Mouse (Mus musculus) bone marrow, adult 2 months (tissue): ENCODE measurements around the gene Lcn2. TPM values are rescaled to one million over a fixed set of nuclear protein-coding genes. Genes with fewer than 3 reads are reported as not detected.

Experiments
- H3K27ac ChIP-seq: fragments of 200-500 bp; 2 replicates; pipeline ENCODE4 v1.5.1; 2012; ENCODE audit warnings: low read depth, mild to moderate bottlenecking, control low read depth, inconsistent platforms, low read length; ENCODE audit not compliant: control insufficient read depth, poor library complexity, insufficient read depth
- H3K4me1 ChIP-seq: fragments of 200-500 bp; 2 replicates; pipeline ENCODE4 v1.6.1; 2011; ENCODE audit warnings: low read length; ENCODE audit not compliant: control insufficient read depth, insufficient read depth
- H3K4me3 ChIP-seq: fragments of 200-500 bp; replicated peaks from 2 replicates; pipeline ENCODE3; 2011; ENCODE audit warnings: mild to moderate bottlenecking, low read depth, low read length, control low read depth; ENCODE audit not compliant: control insufficient read depth
- CTCF ChIP-seq: fragments of 200-500 bp; IDR thresholded peaks from 2 replicates; pipeline ENCODE4 v1.5.1; 2011; ENCODE audit warnings: low read length, control low read depth; ENCODE audit not compliant: control insufficient read depth, insufficient read depth
- POLR2A ChIP-seq: fragments of 200-500 bp; IDR thresholded peaks from 2 replicates; pipeline ENCODE4 v1.6.1; 2011; ENCODE audit warnings: low read depth, mild to moderate bottlenecking, control low read depth, low read length, borderline replicate concordance; ENCODE audit not compliant: control insufficient read depth
- WGBS: fragments of 180-500 bp; shearing (Covaris S2); methylation state at CpG from one replicate; pipeline ENCODE4 v1.1.7; 2018; 5-methylcytosine and 5-hydroxymethylcytosine counted together
- polyA plus RNA-seq: library from polyadenylated mRNA; stranded (reverse); fragments of >200 nt; gene quantifications from 2 replicates; pipeline ENCODE4 v1.2.4, GENCODE M21; 2011; ENCODE audit warnings: low replicate concordance; ENCODE audit not compliant: missing spikeins, insufficient read depth, insufficient read length

Lcn2 gene
- polyA plus RNA-seq, 1 experiment = 1,079 TPM

GRCm38 (mm10) chr2:32426141-32426540, 38.1 kb upstream of the Lcn2 start:
- no peak overlapping the region for H3K27ac ChIP-seq
- H3K4me1 ChIP-seq = peaks cover 5% of the 10 kb centered on the region; the same call in 1 of the 2 replicates
- TF ChIP-seq CTCF (no peak), POLR2A (no peak)
- H3K4me3 ChIP-seq = no peak overlapping the region
- 84% methylated on average over 1 of the region's 1 CpGs for WGBS

GRCm38 (mm10) chr2:32425568-32425967, 37.5 kb upstream of the Lcn2 start:
- WGBS = 88% methylated on average over 5 of the region's 5 CpGs
- Histone ChIP-seq H3K4me1 (peaks cover 5% of the 10 kb centered on the region; the same call in 1 of the 2 replicates), H3K27ac (no peak overlapping the region), H3K4me3 (no peak overlapping the region)
- TF ChIP-seq CTCF (no peak), POLR2A (no peak)

GRCm38 (mm10) chr2:32424796-32425195, 36.7 kb upstream of the Lcn2 start:
- TF ChIP-seq POLR2A (no peak), CTCF (no peak)
- WGBS = 74% methylated on average over 3 of the region's 3 CpGs
- Histone ChIP-seq H3K4me3 (no peak overlapping the region), H3K4me1 (peaks cover 4% of the 10 kb centered on the region; the same call in 1 of the 2 replicates), H3K27ac (no peak overlapping the region)

GRCm38 (mm10) chr2:32423481-32424331, 35.7 kb upstream of the Lcn2 start:
- H3K4me3 ChIP-seq = no peak overlapping the region
- 12% methylated on average over 14 of the region's 14 CpGs for WGBS
- no peak overlapping the region for H3K27ac ChIP-seq
- no peaks in the 10 kb centered on the region; the same call in 1 of the 2 replicates for H3K4me1 ChIP-seq
- TF ChIP-seq POLR2A (no peak), CTCF (no peak)

GRCm38 (mm10) chr2:32421851-32422251, 33.8 kb upstream of the Lcn2 start:
- TF ChIP-seq CTCF = no peak
- TF ChIP-seq POLR2A = no peak
- H3K4me3 ChIP-seq = no peak overlapping the region
- H3K27ac ChIP-seq = no peak overlapping the region
- no peaks in the 10 kb centered on the region; the same call in 1 of the 2 replicates for H3K4me1 ChIP-seq
- WGBS = 93% methylated on average over 6 of the region's 6 CpGs

- H3K4me1 ChIP-seq = no peaks in the 10 kb centered on the region; the same call in 1 of the 2 replicates
- no peak overlapping the region for H3K27ac ChIP-seq
- 83% methylated on average over 6 of the region's 6 CpGs for WGBS
- no peak for TF ChIP-seq CTCF
- TF ChIP-seq POLR2A = no peak
- H3K4me3 ChIP-seq = no peak overlapping the region
Measured at GRCm38 (mm10) chr2:32420647-32421046, 32.6 kb upstream of the Lcn2 start.

- TF ChIP-seq CTCF (no peak), POLR2A (no peak)
- H3K4me1 ChIP-seq = no peaks in the 10 kb centered on the region; the same call in 1 of the 2 replicates
- no peak overlapping the region for H3K4me3 ChIP-seq
- 90% methylated on average over 12 of the region's 12 CpGs for WGBS
- H3K27ac ChIP-seq = no peak overlapping the region
Measured at GRCm38 (mm10) chr2:32420066-32420608, 32.1 kb upstream of the Lcn2 start.

- TF ChIP-seq POLR2A (no peak), CTCF (no peak)
- H3K27ac ChIP-seq = no peak overlapping the region
- H3K4me3 ChIP-seq = no peak overlapping the region
- WGBS = 85% methylated on average over 3 of the region's 3 CpGs
- H3K4me1 ChIP-seq = no peaks in the 10 kb centered on the region; the same call in 1 of the 2 replicates
Measured at GRCm38 (mm10) chr2:32419359-32419758, 31.3 kb upstream of the Lcn2 start.

- TF ChIP-seq POLR2A = no peak
- no peak for TF ChIP-seq CTCF
- 87% methylated on average over 12 of the region's 12 CpGs for WGBS
- Histone ChIP-seq H3K27ac (no peak overlapping the region), H3K4me1 (no peaks in the 10 kb centered on the region; the same call in 1 of the 2 replicates), H3K4me3 (no peak overlapping the region)
Measured at GRCm38 (mm10) chr2:32418430-32419151, 30.5 kb upstream of the Lcn2 start.
